Mouse (Mus musculus) neural tube, embryonic 15.5 days (tissue): ENCODE data around the gene Stk11ip. TPM values are rescaled to one million over a fixed set of nuclear protein-coding genes. Genes with fewer than 3 reads are reported as not detected.

Source experiments
- ATAC-seq: fragments of 200-750 bp; cut with Nextera tagmentation; 2 replicates; pipeline ENCODE4 v1.8.0; 2017; ENCODE audit warnings: mild to moderate bottlenecking, moderate TSS enrichment, moderate library complexity; ENCODE audit not compliant: low FRiP score
- H3K27ac ChIP-seq: fragments of 300-500 bp; sonication (generic); replicated peaks from 2 replicates; pipeline ENCODE4 v1.5.1; 2015; ENCODE audit warnings: mild to moderate bottlenecking, inconsistent platforms
- H3K27me3 ChIP-seq: fragments of 300-500 bp; sonication (generic); replicated peaks from 2 replicates; pipeline ENCODE4 v1.6.1; 2015; ENCODE audit warnings: inconsistent platforms
- H3K36me3 ChIP-seq: fragments of 300-500 bp; sonication (generic); 2 replicates; pipeline ENCODE4 v1.6.1; 2015; ENCODE audit warnings: inconsistent platforms
- H3K4me1 ChIP-seq: fragments of 300-500 bp; sonication (generic); 2 replicates; pipeline ENCODE4 v1.6.1; 2015; ENCODE audit warnings: inconsistent platforms
- H3K4me2 ChIP-seq: fragments of 300-500 bp; sonication (generic); 2 replicates; pipeline ENCODE4 v1.6.1; 2015; ENCODE audit warnings: inconsistent platforms, mild to moderate bottlenecking, moderate library complexity
- H3K4me3 ChIP-seq: fragments of 300-500 bp; sonication (generic); replicated peaks from 2 replicates; pipeline ENCODE4 v1.5.1; 2015; ENCODE audit warnings: mild to moderate bottlenecking, inconsistent platforms
- H3K9ac ChIP-seq: fragments of 300-500 bp; sonication (generic); replicated peaks from 2 replicates; pipeline ENCODE4 v1.6.1; 2015; ENCODE audit warnings: mild to moderate bottlenecking, inconsistent platforms
- H3K9me3 ChIP-seq: fragments of 300-500 bp; sonication (generic); replicated peaks from 2 replicates; pipeline ENCODE4 v1.6.1; 2016; ENCODE audit warnings: inconsistent platforms
- WGBS: fragments of 180-500 bp; shearing (Covaris S2); methylation state at CpG from one replicate; pipeline ENCODE4 v1.1.7; 2015; ENCODE audit warnings: mixed read lengths; 5-methylcytosine and 5-hydroxymethylcytosine counted together
- polyA plus RNA-seq: library from polyadenylated mRNA; unstranded; fragments of >200 nt; fragmentation: Nextera tagmentation; extraction: Ambion mirVana; gene quantifications from 2 replicates; pipeline ENCODE4 v1.2.1, GENCODE M21; 2015

The Stk11ip gene
- polyA plus RNA-seq, 1 experiment from 2014 or later = 20.0 TPM

DNA sequence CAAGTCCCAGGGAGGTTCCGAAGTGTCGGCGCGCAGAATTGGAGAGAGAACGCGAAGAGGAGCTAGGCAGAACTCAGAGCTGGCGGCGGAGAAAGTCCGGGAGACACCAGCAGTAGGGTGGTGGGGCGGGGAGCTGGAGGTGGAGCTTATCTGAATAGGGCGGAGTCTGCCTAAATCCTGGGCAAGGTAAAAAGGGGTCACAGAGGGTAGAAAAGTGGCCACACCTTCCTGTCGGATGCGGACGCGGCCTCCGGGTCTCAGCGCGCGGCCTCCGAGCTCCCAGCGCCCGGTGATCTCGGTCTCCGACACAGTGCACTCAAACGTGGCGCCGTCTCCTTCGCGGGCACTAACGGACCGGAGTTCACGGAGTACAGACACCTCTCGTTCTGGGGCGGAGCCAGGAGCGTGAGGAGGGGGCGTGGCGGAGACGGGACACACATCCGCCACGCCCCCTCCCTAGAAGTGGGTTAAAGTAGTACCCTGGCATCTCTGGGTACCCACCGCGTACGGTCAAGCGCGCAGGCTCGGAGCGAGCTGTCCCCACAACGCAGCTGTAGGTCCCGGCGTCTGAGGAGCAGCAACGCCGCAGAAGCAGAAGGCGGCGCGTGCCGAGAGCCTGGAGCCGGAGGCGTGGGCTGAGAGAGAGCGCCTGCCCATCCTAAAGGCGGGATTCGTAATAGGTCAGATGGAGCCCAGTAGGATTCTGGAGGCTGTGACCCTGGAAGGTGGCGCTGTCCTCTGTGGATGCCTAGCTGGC lies 33.7 kb upstream of the Stk11ip start:
- Histone ChIP-seq H3K4me3 (peak overlapping the region; percentile 53), H3K9me3 (no peaks in the 10 kb centered on the region), H3K4me1 (peaks cover 28% of the 10 kb centered on the region), H3K36me3 (peaks cover 48% of the 10 kb centered on the region), H3K9ac (peak overlapping the region; percentile 44), H3K27ac (no peak overlapping the region), H3K4me2 (peak overlapping the region; percentile 90), H3K27me3 (peaks cover 63% of the 10 kb centered on the region)
- under 1% methylated on average over 62 of the region's 62 CpGs for WGBS
- ATAC-seq = peak; percentile 77

- H3K9ac ChIP-seq = no peak overlapping the region
- 87% methylated on average over 34 of the region's 34 CpGs for WGBS
Observed at GRCm38 (mm10) chr1:75490785-75491551, 30.4 kb upstream of the Stk11ip start.

GRCm38 (mm10) chr1:75492579-75493170 lies 28.7 kb upstream of the Stk11ip start:
- Histone ChIP-seq H3K9me3 (no peaks in the 10 kb centered on the region), H3K27me3 (peaks cover 22% of the 10 kb centered on the region), H3K4me1 (peaks cover 8% of the 10 kb centered on the region), H3K9ac (no peak overlapping the region), H3K36me3 (peaks cover 30% of the 10 kb centered on the region), H3K4me2 (no peak overlapping the region), H3K27ac (no peak overlapping the region), H3K4me3 (no peak overlapping the region)
- ATAC-seq = no peak
- 44% methylated on average over 24 of the region's 24 CpGs for WGBS

More at GRCm38 (mm10) chr1:75490785-75491551, 30.4 kb upstream of the Stk11ip start:
- peaks cover 20% of the 10 kb centered on the region for H3K36me3 ChIP-seq
- no peak overlapping the region for H3K27ac ChIP-seq
- no peak for ATAC-seq
- H3K27me3 ChIP-seq = peaks cover 35% of the 10 kb centered on the region
- no peak overlapping the region for H3K4me3 ChIP-seq
- no peak overlapping the region for H3K4me2 ChIP-seq
- H3K4me1 ChIP-seq = peaks cover 25% of the 10 kb centered on the region
- H3K9me3 ChIP-seq = no peaks in the 10 kb centered on the region

- Histone ChIP-seq H3K27me3 (peaks cover 6% of the 10 kb centered on the region), H3K4me2 (no peak overlapping the region), H3K4me1 (no peaks in the 10 kb centered on the region), H3K27ac (no peak overlapping the region), H3K36me3 (peaks cover 46% of the 10 kb centered on the region), H3K9ac (no peak overlapping the region), H3K4me3 (no peak overlapping the region), H3K9me3 (no peaks in the 10 kb centered on the region)
- 26% methylated on average over 12 of the region's 12 CpGs for WGBS
- ATAC-seq = no peak; the same call in 1 of the 2 replicates
Observed at GRCm38 (mm10) chr1:75494878-75495548, 26.3 kb upstream of the Stk11ip start.

DNA sequence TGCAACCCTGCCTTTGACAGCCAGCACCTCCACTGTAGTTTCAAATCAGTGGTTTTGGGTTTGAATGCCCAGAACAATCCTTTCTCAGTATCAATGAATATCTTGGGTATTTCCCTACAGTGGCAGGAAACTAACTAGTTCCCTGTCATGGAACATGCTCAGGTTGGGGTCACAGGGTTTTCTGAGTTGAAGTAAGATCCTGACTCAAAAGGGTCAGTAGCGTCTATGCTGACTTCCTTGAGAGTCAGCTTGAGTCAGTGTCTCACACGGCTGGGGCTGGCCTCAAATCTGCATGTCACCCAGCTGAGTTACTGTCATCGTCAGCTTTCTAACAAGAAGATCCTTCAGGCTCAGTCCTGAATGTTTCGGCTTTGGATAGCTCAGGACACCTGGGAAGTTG lies 22.4 kb upstream of the Stk11ip start:
- H3K27ac ChIP-seq = no peak overlapping the region
- ATAC-seq = no peak
- H3K4me3 ChIP-seq = no peak overlapping the region
- no peaks in the 10 kb centered on the region for H3K9me3 ChIP-seq
- no peak overlapping the region for H3K4me2 ChIP-seq
- H3K4me1 ChIP-seq = peaks cover 6% of the 10 kb centered on the region; the same call in 1 of the 2 replicates
- H3K36me3 ChIP-seq = peaks cover 55% of the 10 kb centered on the region
- no peak overlapping the region for H3K9ac ChIP-seq
- 0 out of 2 replicates have a peak, but pooled peaks cover 2% of the 10 kb centered on the region for H3K27me3 ChIP-seq
- WGBS = 87% methylated on average over 4 of the region's 4 CpGs

DNA sequence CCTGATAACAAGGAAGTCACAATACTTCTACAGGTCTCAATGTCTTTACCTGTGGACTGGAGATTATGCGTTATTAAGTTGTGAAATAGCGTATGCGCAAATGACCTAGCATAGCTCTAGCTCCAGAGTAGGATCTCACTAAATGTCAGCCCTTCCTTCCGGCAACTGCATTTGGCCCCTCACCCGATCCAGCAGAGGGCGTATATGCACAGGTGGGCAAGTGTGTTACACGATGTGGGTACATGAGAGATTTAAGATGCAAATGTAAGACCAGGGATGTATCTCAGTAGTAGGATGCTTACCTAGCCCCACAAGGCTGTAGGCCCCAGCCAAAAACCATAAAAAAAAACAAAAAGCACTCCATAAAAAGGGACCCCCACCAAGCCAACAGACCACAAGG lies 21.9 kb upstream of the Stk11ip start:
- Histone ChIP-seq H3K36me3 (peaks cover 55% of the 10 kb centered on the region), H3K27ac (no peak overlapping the region), H3K4me1 (peaks cover 12% of the 10 kb centered on the region), H3K9ac (no peak overlapping the region), H3K27me3 (0 out of 2 replicates have a peak, but pooled peaks cover 2% of the 10 kb centered on the region), H3K4me3 (no peak overlapping the region), H3K4me2 (no peak overlapping the region), H3K9me3 (no peaks in the 10 kb centered on the region)
- 87% methylated on average over 7 of the region's 7 CpGs for WGBS
- no peak for ATAC-seq

GRCm38 (mm10) chr1:75501905-75502304 lies 19.4 kb upstream of the Stk11ip start:
- Histone ChIP-seq H3K4me2 (no peak overlapping the region), H3K27me3 (no peaks in the 10 kb centered on the region), H3K36me3 (peaks cover 48% of the 10 kb centered on the region), H3K27ac (no peak overlapping the region), H3K9ac (no peak overlapping the region), H3K9me3 (no peaks in the 10 kb centered on the region), H3K4me1 (peaks cover 25% of the 10 kb centered on the region), H3K4me3 (no peak overlapping the region)
- ATAC-seq = no peak
- 96% methylated on average over 9 of the region's 9 CpGs for WGBS

DNA sequence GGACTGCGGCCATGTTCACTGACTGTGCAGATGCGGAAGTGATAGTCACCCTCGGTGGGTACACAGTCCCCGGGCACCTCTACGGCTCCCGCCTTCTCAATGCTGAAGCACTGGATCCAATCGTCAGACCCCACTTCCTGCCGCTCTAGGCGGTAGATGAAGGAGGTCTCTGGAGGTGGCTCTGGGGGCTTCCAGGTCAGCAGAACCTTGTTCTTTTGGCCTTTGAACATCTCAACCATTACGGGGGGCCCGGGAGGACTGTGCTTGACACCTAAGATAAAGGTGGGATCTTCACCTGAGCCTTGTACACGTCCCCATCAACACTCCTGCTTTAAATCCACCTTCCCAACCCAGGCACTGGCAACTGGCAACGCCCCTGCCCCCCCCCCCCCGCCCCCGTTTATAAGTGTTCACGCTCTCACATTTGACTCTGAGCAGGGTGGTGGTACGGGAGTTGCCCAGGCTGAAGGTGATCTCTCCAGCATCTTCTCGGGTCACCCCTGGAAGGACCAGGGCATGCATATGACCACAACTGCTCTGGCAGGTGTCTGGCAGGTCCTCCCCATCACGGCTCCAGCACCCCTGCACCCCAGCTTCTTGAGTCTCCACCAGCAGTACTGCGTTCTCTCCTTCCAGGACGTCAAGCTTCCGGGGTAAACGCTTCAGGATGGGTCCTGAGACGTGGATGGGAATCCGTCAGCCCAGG lies 18.2 kb upstream of the Stk11ip start:
- 88% methylated on average over 24 of the region's 25 CpGs for WGBS

DNA sequence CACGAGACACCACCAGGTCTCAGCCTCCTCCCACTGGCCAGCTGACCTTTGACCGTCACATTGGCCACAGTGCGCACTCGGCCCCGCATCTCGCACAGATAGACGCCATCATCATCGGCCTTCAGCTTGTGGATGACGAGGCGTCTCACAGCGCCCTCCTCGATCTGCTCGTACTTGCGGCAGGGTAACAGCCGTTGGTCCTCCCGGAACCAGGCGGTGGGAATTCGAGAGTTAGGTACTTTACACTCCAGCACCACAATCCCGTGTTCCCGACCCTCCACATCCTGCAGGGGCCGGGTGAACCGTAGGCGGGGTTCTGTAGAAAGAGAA lies 17.7 kb upstream of the Stk11ip start:
- 73% methylated on average over 23 of the region's 23 CpGs for WGBS
- H3K4me1 ChIP-seq = peaks cover 37% of the 10 kb centered on the region
- no peak overlapping the region for H3K9ac ChIP-seq
- no peak overlapping the region for H3K4me3 ChIP-seq
- H3K4me2 ChIP-seq = peak overlapping the region; percentile 92; the same call in 1 of the 2 replicates
- no peaks in the 10 kb centered on the region for H3K9me3 ChIP-seq
- H3K27ac ChIP-seq = no peak overlapping the region
- peaks cover 37% of the 10 kb centered on the region for H3K36me3 ChIP-seq
- no peak for ATAC-seq
- H3K27me3 ChIP-seq = no peaks in the 10 kb centered on the region

More for the DNA sequence above, 18.2 kb upstream of the Stk11ip start:
- Histone ChIP-seq H3K4me1 (peaks cover 37% of the 10 kb centered on the region), H3K27ac (no peak overlapping the region), H3K36me3 (peaks cover 41% of the 10 kb centered on the region), H3K4me3 (no peak overlapping the region), H3K27me3 (no peaks in the 10 kb centered on the region), H3K9me3 (no peaks in the 10 kb centered on the region), H3K4me2 (no peak overlapping the region), H3K9ac (no peak overlapping the region)
- no peak for ATAC-seq

DNA sequence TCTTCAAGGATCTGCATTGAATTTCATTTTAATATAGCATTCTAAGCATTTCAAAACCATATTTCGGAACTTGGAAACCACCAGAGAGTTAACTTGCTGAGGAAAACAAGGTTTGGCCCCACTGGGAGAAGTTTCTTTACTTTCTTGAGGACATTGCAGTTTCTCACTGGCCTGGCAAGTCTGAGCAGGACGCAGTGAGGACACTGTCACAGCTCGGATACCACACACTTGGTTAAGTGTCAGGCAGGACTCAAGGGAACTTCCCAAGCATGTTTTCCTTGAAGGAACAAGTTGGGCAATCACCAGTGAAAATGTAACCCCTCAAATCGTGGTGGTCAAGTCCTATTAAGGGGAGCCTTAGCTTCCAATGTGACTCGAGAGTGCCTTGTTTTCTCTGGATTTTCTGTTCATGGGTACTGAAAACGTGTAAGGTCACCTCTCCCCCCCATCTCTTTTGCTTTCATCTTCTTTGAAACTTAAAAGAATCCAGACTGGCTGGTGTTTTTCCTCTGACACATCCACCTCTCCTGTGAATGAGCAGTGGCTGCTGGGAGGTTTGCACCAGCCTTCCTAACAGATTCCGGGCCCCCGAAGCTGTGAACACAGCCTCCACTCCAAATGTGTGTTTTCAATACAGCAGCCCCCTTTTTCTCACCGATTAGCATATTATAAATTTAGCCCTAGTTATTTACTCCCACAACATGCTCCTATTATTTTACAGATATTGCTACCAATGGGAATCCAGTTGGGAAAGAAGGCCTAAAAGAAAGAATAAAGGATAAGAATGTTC lies 16.9 kb upstream of the Stk11ip start:
- Histone ChIP-seq H3K27ac (peak overlapping the region; percentile 89), H3K9ac (peak overlapping the region; percentile 94), H3K9me3 (no peaks in the 10 kb centered on the region), H3K27me3 (0 out of 2 replicates have a peak, but pooled peaks cover 2% of the 10 kb centered on the region), H3K36me3 (peaks cover 28% of the 10 kb centered on the region), H3K4me2 (peak overlapping the region; percentile 92), H3K4me3 (peak overlapping the region; percentile 79), H3K4me1 (peaks cover 37% of the 10 kb centered on the region)
- ATAC-seq = no peak
- 65% methylated on average over 9 of the region's 9 CpGs for WGBS
